ENCODE assay signal across 31 mouse cellular contexts in genomic region chr13:70823757-70824156, GRCm38 (mm10). TPM values are rescaled to one million over a fixed set of nuclear protein-coding genes. Genes with fewer than 3 reads are reported as not detected.
DNase-seq lines count a peak whose midpoint lies in the region; ATAC-seq and TF ChIP-seq lines count a peak whose summit lies in the region.
"Had no signal": no experiment of that assay in that cellular context is flagged by ENCODE, and none has a peak within 500 bp of the region (broad histone marks: within the 10 kb centered on the region; RNA-seq: fewer than 3 reads in every experiment).

No protein-coding gene starts in this region.

- H3K9me3 ChIP-seq in kidney, postnatal 0 days (replicated peaks; ENCODE audit: low read length) = no peaks in the 10 kb centered on the region
- no peaks in the 10 kb centered on the region for H3K9me3 ChIP-seq in embryonic facial prominence, embryonic 13.5 days
- H3K9me3 ChIP-seq: forebrain, embryonic 10.5 days; forebrain, embryonic 15.5 days; heart, embryonic 13.5 days; hindbrain, embryonic 10.5 days; limb, embryonic 13.5 days; lung, embryonic 15.5 days; neural tube, embryonic 13.5 days had no signal

- H3K27ac ChIP-seq in kidney, postnatal 0 days = no peak overlapping the region
- H3K27ac ChIP-seq in embryonic facial prominence, embryonic 13.5 days = no peak overlapping the region; the same call in 1 of the 2 replicates
- H3K27ac ChIP-seq: forebrain, embryonic 10.5 days; forebrain, embryonic 15.5 days; gastrocnemius, adult 2 months; heart, embryonic 13.5 days; hindbrain, embryonic 10.5 days; limb, embryonic 13.5 days; lung, embryonic 15.5 days; neural tube, embryonic 13.5 days had no signal

- TF ChIP-seq CTCF in kidney, postnatal 0 days (IDR thresholded peaks at IDR 0.05; ENCODE audit: low read depth) = no peak

- H3K9ac ChIP-seq in kidney, postnatal 0 days (ENCODE audit: low read depth, low read length) = no peak overlapping the region
- H3K9ac ChIP-seq in embryonic facial prominence, embryonic 13.5 days = no peak overlapping the region
- H3K9ac ChIP-seq: forebrain, embryonic 15.5 days; heart, embryonic 13.5 days; limb, embryonic 13.5 days; lung, embryonic 15.5 days; neural tube, embryonic 13.5 days had no signal

- H3K4me3 ChIP-seq in kidney, postnatal 0 days (replicated peaks; ENCODE audit: low read depth, low read length) = no peak overlapping the region
- no peak overlapping the region for H3K4me3 ChIP-seq in embryonic facial prominence, embryonic 13.5 days
- H3K4me3 ChIP-seq: forebrain, embryonic 10.5 days; forebrain, embryonic 15.5 days; gastrocnemius, adult 2 months; heart, embryonic 13.5 days; hindbrain, embryonic 10.5 days; limb, embryonic 13.5 days; lung, embryonic 15.5 days; neural tube, embryonic 13.5 days had no signal

- H3K4me2 ChIP-seq in kidney, postnatal 0 days (ENCODE audit: low read length) = no peak overlapping the region
- H3K4me2 ChIP-seq in embryonic facial prominence, embryonic 13.5 days = no peak overlapping the region
- H3K4me2 ChIP-seq: forebrain, embryonic 15.5 days; heart, embryonic 13.5 days; limb, embryonic 13.5 days; liver, embryonic 11.5 days; lung, embryonic 15.5 days; neural tube, embryonic 13.5 days had no signal

- no peaks in the 10 kb centered on the region for H3K27me3 ChIP-seq in kidney, postnatal 0 days (ENCODE audit: insufficient read depth, low read length)
- peaks cover 16% of the 10 kb centered on the region; the same call in 1 of the 2 replicates for H3K27me3 ChIP-seq in embryonic facial prominence, embryonic 13.5 days
- H3K27me3 ChIP-seq: forebrain, embryonic 15.5 days; heart, embryonic 13.5 days; lung, embryonic 15.5 days; neural tube, embryonic 13.5 days had no signal

- H3K4me1 ChIP-seq in kidney, postnatal 0 days (replicated peaks; ENCODE audit: insufficient read depth, low read length) = no peaks in the 10 kb centered on the region
- H3K4me1 ChIP-seq in embryonic facial prominence, embryonic 13.5 days = no peaks in the 10 kb centered on the region
- H3K4me1 ChIP-seq: forebrain, embryonic 10.5 days; forebrain, embryonic 15.5 days; heart, embryonic 13.5 days; hindbrain, embryonic 10.5 days; lung, embryonic 15.5 days had no signal

- no peak for DNase-seq in kidney, postnatal 0 days (ENCODE audit: low spot score)
- no peak for DNase-seq in kidney, postnatal 14 days
- no peak for DNase-seq in urinary bladder, postnatal 14 days (ENCODE audit: low spot score)
- no peak for DNase-seq in layer of hippocampus, adult 9-11 months
- DNase-seq: adrenal gland, postnatal 14 days; cerebellum, adult 11 months; cerebellum, adult 9-10 months; cerebellum, postnatal 36 days; embryo, embryonic 11 days; gastrocnemius, adult 2 months; gastrocnemius, postnatal 36 days; heart, postnatal 14 days; kidney, adult 2 months; kidney, postnatal 4 days; layer of hippocampus, postnatal 36 days; midbrain, embryonic 14.5 days; thymus, postnatal 4 days had no signal

- ATAC-seq in kidney, postnatal 0 days (replicated peaks; ENCODE audit: low FRiP score, low read depth) = 0 out of 2 replicates have a peak, but pooled peaks have one; percentile 43
- peak; percentile 60 for ATAC-seq in common myeloid progenitor, adult 5-6 weeks (replicated peaks; ENCODE audit: low read depth, poor library complexity, severe bottlenecking)
- peak; percentile 56; the same call in 1 of the 2 replicates for ATAC-seq in embryonic facial prominence, embryonic 13.5 days (ENCODE audit: insufficient number of reproducible peaks, insufficient read depth, low FRiP score, low TSS enrichment, low read depth)
- ATAC-seq in megakaryocyte progenitor cell, adult 5-6 weeks (replicated peaks; ENCODE audit: poor library complexity) = peak; percentile 65
- ATAC-seq: forebrain, embryonic 15.5 days; hindbrain, embryonic 16.5 days had no signal

- WGBS in kidney, postnatal 0 days = 34% methylated on average over 8 of the region's 8 CpGs
- WGBS in embryonic facial prominence, embryonic 13.5 days = 22% methylated on average over 8 of the region's 8 CpGs

- no peaks in the 10 kb centered on the region for H3K36me3 ChIP-seq in kidney, postnatal 0 days (ENCODE audit: insufficient read depth, low read length)
- no peaks in the 10 kb centered on the region for H3K36me3 ChIP-seq in embryonic facial prominence, embryonic 13.5 days
- H3K36me3 ChIP-seq: forebrain, embryonic 10.5 days; forebrain, embryonic 15.5 days; heart, embryonic 13.5 days; hindbrain, embryonic 10.5 days; limb, embryonic 13.5 days; lung, embryonic 15.5 days; neural tube, embryonic 13.5 days had no signal

RNA-seq across cellular contexts. Expression of gene Adamts16, which starts 17.9 kb away (rescaled TPM):
- polyA plus RNA-seq in kidney, postnatal 0 days (2015; fragmentation: Nextera tagmentation; extraction: Ambion mirVana) = 11.8 and 13.8 TPM in 2 replicates
- not detected in 2 replicates for total RNA-seq in common myeloid progenitor, adult 5-6 weeks (2017)
- 0.36 and 0.55 TPM in 2 replicates for polyA plus RNA-seq in embryonic facial prominence, embryonic 13.5 days (2015; fragmentation: Nextera tagmentation; extraction: Ambion mirVana)
- total RNA-seq in megakaryocyte progenitor cell, adult 5-6 weeks (2015) = not detected in 2 replicates
- not detected in 2 replicates for total RNA-seq in megakaryocyte progenitor cell, adult 5-6 weeks (2017)
- total RNA-seq: heart, adult 8-10 months; megakaryocyte-erythroid progenitor cell, adult 5-6 weeks had no signal
